Mouse (Mus musculus) A20 (cell line): ENCODE data around the gene Zfp651.

Source experiments
- DNase-seq: peaks from one replicate; pipeline ENCODE4 v3.0.0-alpha.2; 2011; ENCODE audit warnings: low read depth, low spot score

The Zfp651 gene

GRCm38 (mm10) chr9:121759091-121760081 lies at the start of gene Zfp651:
Zfp651 (plus strand) TSS chr9:121759330.
- no peak for DNase-seq

- peak; percentile 100 for DNase-seq
Observed at GRCm38 (mm10) chr9:121709898-121710583, 49.1 kb upstream of the Zfp651 start, which contains the start of gene Ss18l2. Ss18l2 (plus strand) TSS chr9:121710329.

GRCm38 (mm10) chr9:121710584-121710975 lies 48.5 kb upstream of the Zfp651 start:
- no peak for DNase-seq

- DNase-seq: no peak
Observed at GRCm38 (mm10) chr9:121717048-121717447, 42.1 kb upstream of the Zfp651 start.

GRCm38 (mm10) chr9:121718070-121718705 lies 40.9 kb upstream of the Zfp651 start:
- DNase-seq: peak; percentile 79

- peak; percentile 99 for DNase-seq
Observed at GRCm38 (mm10) chr9:121718792-121719318, 40.3 kb upstream of the Zfp651 start, which contains the start of gene Nktr. Nktr (plus strand) TSS chr9:121719169.

- DNase-seq: peak; percentile 71
Observed at GRCm38 (mm10) chr9:121719347-121720331, 39.5 kb upstream of the Zfp651 start.

GRCm38 (mm10) chr9:121740490-121740889 lies 18.6 kb upstream of the Zfp651 start:
- no peak for DNase-seq

GRCm38 (mm10) chr9:121741168-121741567 lies 18.0 kb upstream of the Zfp651 start:
- no peak for DNase-seq

GRCm38 (mm10) chr9:121744051-121744450 lies 15.1 kb upstream of the Zfp651 start:
- DNase-seq: no peak

- DNase-seq: no peak
Observed at GRCm38 (mm10) chr9:121752774-121753173, 6.4 kb upstream of the Zfp651 start.

- no peak for DNase-seq
Observed at GRCm38 (mm10) chr9:121754624-121755023, 4.5 kb upstream of the Zfp651 start.

GRCm38 (mm10) chr9:121756785-121757184 lies 2.3 kb upstream of the Zfp651 start:
- no peak for DNase-seq

GRCm38 (mm10) chr9:121757432-121757831 lies 1.7 kb upstream of the Zfp651 start:
- peak; percentile 9 for DNase-seq

GRCm38 (mm10) chr9:121757835-121758814 lies 1.0 kb upstream of the Zfp651 start:
- peak; percentile 22 for DNase-seq

- peak; percentile 77 for DNase-seq
Observed at GRCm38 (mm10) chr9:121760271-121761090, 1.4 kb downstream of the Zfp651 start.

- no peak for DNase-seq
Observed at GRCm38 (mm10) chr9:121761091-121761665, 2.0 kb downstream of the Zfp651 start.

- DNase-seq: no peak
Observed at GRCm38 (mm10) chr9:121761787-121762186, 2.7 kb downstream of the Zfp651 start.
